Mouse (Mus musculus) adrenal gland, adult 8-10 months (tissue): ENCODE data around the gene Gm17581. TPM values are rescaled to one million over a fixed set of nuclear protein-coding genes. Genes with fewer than 3 reads are reported as not detected.

Source experiments
- DNase-seq: peaks from one replicate; pipeline ENCODE4 v3.0.0; 2022
- total RNA-seq, 4 experiments: library from RNA; stranded (reverse); gene quantifications; 2 replicates each; pipeline ENCODE4 v1.2.4; 2022

Gm17581 gene
- total RNA-seq, 4 experiments from 2014 or later, result not detected

DNA sequence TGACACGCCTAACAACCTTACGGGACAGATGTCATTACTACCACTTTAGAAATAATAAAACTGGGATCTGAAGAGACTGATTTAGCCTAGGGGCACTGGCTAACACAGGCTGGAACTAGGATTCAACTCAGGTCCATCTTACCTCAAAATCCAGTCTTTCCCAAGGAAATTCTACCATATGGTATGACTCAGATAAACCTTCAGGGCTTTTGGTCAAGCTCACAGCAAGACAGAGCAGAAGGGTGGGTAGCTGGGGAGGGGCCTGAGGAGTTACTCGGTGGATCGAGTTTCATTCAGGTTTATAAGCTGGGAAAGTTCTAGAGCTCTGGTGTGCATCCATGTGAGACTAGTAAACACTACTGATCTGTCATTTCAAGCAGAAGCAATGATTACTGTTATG lies 46.5 kb downstream of the Gm17581 start:
- no peak for DNase-seq

DNA sequence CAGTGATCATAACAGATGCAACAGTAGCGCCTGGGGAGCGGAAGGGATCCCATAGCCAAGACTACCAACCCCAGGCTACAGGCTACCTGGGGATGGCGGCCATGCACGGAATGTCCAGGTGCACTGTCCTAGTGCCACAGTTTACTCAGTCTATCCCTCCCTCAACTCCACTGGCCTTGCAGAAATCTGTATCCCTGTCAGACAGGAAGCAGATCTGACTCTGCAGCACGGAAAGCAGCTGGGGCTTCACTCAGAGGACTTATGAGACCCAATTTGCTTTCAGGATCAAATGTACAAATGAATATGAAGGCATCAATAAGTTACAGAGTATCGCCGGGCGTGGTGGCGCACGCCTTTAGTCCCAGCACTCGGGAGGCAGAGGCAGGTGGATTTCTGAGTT lies 47.9 kb downstream of the Gm17581 start:
- no peak for DNase-seq

DNA sequence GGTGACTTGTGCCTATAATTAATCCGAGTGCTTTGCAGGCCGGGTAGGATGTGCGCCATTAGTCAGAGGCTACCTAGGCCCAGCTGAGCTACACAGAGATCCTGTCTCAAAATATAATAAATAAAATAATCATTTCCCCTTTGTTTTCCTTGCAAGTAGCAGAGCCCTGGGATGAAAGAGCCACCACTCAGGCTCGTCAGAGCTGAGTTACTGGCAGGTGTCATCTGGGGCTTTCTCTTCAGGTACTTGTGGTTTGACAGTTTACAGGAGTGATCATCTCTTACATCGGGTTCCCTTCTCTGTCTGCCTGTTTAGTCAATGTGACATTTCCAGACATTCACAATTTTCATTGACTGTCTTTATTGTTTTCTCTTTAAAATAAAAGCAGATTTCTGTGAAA lies 49.1 kb downstream of the Gm17581 start:
- no peak for DNase-seq

Other genes starting within 250 kb of the Gm17581 start
- gene Acss2, start 217.9 kb downstream of the Gm17581 start, total RNA-seq, result 10 to 100 TPM; 41.7 to 70.9 (median 65.8) TPM
- gene Ggt7, start 217.6 kb downstream of the Gm17581 start, total RNA-seq, result 1 to 10 TPM; 3.6 to 9.0 (median 6.3) TPM
- gene Gss, start 143.1 kb downstream of the Gm17581 start, total RNA-seq, result 10 to 100 TPM; 57.8 to 78.0 (median 72.3) TPM
- gene Myh7b, start 124.7 kb downstream of the Gm17581 start, total RNA-seq, result under 1 TPM; 0.15 to 0.46 (median 0.22) TPM
- gene Trpc4ap, start 43.5 kb downstream of the Gm17581 start, total RNA-seq, result 100 to 1,000 TPM; 137 to 164 (median 150) TPM
- gene Edem2, start 6.4 kb downstream of the Gm17581 start, total RNA-seq, result 10 to 100 TPM; 41.1 to 65.1 (median 54.5) TPM
- 10 to 100 TPM; 26.6 to 47.2 (median 39.0) TPM for gene Procr, start 15.3 kb upstream of the Gm17581 start, total RNA-seq
- gene Mmp24, start 39.5 kb upstream of the Gm17581 start, total RNA-seq, result 1 to 10 TPM; 1.2 to 4.5 (median 2.6) TPM
- gene BC029722, start 83.6 kb upstream of the Gm17581 start, total RNA-seq, result 100 to 1,000 TPM; 285 to 331 (median 289) TPM
- gene Eif6, start 91.1 kb upstream of the Gm17581 start, total RNA-seq, result 100 to 1,000 TPM; 139 to 179 (median 160) TPM
- gene Fam83c, start 99.0 kb upstream of the Gm17581 start, total RNA-seq, result under 1 TPM in 3 of 4 experiments, not detected in 1; 0.06 to 0.15 (median 0.10) TPM
- gene Uqcc1, start 194.4 kb upstream of the Gm17581 start, total RNA-seq, result 100 to 1,000 TPM; 123 to 147 (median 135) TPM
- not detected for gene Gm15557, start 204.9 kb upstream of the Gm17581 start, total RNA-seq
- gene Gdf5, start 209.5 kb upstream of the Gm17581 start, total RNA-seq, result under 1 TPM; 0.18 to 0.77 (median 0.48) TPM
- 10 to 100 TPM; 12.6 to 27.5 (median 19.7) TPM for gene Cep250, start 220.6 kb upstream of the Gm17581 start, total RNA-seq